Mouse (Mus musculus) lung, embryonic 14.5 days (tissue): Measurements from ENCODE around the gene Grasp. TPM values are rescaled to one million over a fixed set of nuclear protein-coding genes. Genes with fewer than 3 reads are reported as not detected.
A peak's percentile ranks its signal among the peaks of the same experiment; 100 is the strongest.

Experiments
- ATAC-seq: fragments of 200-750 bp; cut with Nextera tagmentation; 2 replicates; pipeline ENCODE4 v1.8.0; 2017; ENCODE audit warnings: mild to moderate bottlenecking, moderate TSS enrichment, moderate library complexity; ENCODE audit not compliant: insufficient read depth
- DNase-seq: peaks from one replicate; pipeline ENCODE4 v3.0.0-alpha.2; 2015
- H3K27ac ChIP-seq: fragments of 300-500 bp; sonication (generic); 2 replicates; pipeline ENCODE4 v1.5.1; 2014; ENCODE audit warnings: low read depth, mild to moderate bottlenecking, moderate library complexity
- H3K27me3 ChIP-seq: fragments of 300-500 bp; sonication (generic); 2 replicates; pipeline ENCODE4 v1.6.1; 2014; ENCODE audit warnings: low read length, control low read depth; ENCODE audit not compliant: insufficient read depth
- H3K36me3 ChIP-seq: fragments of 300-500 bp; sonication (generic); 2 replicates; pipeline ENCODE4 v1.6.1; 2014; ENCODE audit warnings: control low read depth; ENCODE audit not compliant: insufficient read depth
- H3K4me1 ChIP-seq: fragments of 300-500 bp; sonication (generic); 2 replicates; pipeline ENCODE4 v1.6.1; 2014; ENCODE audit warnings: antibody characterized with exemption, control low read depth; ENCODE audit not compliant: insufficient read depth
- H3K4me2 ChIP-seq: fragments of 300-500 bp; sonication (generic); 2 replicates; pipeline ENCODE4 v1.6.1; 2014; ENCODE audit warnings: mild to moderate bottlenecking
- H3K4me3 ChIP-seq: fragments of 300-500 bp; sonication (generic); 2 replicates; pipeline ENCODE4 v1.5.1; 2014; ENCODE audit warnings: low read depth, low read length
- H3K9ac ChIP-seq: fragments of 300-500 bp; sonication (generic); 2 replicates; pipeline ENCODE4 v1.6.1; 2014
- H3K9me3 ChIP-seq: fragments of 300-500 bp; sonication (generic); 2 replicates; pipeline ENCODE4 v1.6.1; 2016; ENCODE audit warnings: low read depth, low read length, control low read depth
- CTCF ChIP-seq: IDR thresholded peaks from 2 replicates; pipeline ENCODE4 v1.5.1; 2016; ENCODE audit warnings: antibody characterized with exemption, low read depth
- WGBS: fragments of 180-500 bp; shearing (Covaris S2); extraction: QIAGEN DNeasy Blood & Tissue Kit; methylation state at CpG from one replicate; pipeline ENCODE4 v1.1.7; 2014; 5-methylcytosine and 5-hydroxymethylcytosine counted together
- polyA plus RNA-seq: library from polyadenylated mRNA; unstranded; fragments of >200 nt; fragmentation: Nextera tagmentation; extraction: Ambion mirVana; gene quantifications from 2 replicates; pipeline ENCODE4 v1.2.1, GENCODE M21; 2014

Grasp gene
- polyA plus RNA-seq, 1 experiment from 2014 or later, result 10.4 TPM

DNA sequence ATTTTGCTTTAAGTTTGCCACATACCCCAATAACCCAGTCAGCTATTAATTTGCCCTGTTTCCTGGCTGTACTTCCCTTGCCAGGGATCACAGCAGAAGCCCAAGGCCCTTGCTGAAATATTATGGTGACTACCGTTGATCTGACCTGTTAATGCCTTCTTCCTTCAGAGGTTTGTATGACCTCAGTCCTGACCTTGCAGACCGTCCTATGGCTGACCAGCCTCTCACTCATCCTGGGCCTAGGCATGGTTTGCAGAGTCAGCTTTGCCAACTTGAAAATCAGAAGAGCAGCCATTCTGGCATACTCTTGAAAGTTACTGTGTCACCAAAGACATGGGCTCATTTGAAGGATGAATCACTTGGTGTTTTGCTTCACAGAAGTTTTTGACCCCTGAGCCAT lies 8.9 kb upstream of the Grasp start:
- no peak for TF ChIP-seq CTCF
- whole genome bisulfite sequencing, result 60% methylated on average over 2 of the region's 2 CpGs
- H3K27me3 ChIP-seq, result no peaks in the 10 kb centered on the region
- no peak overlapping the region for H3K9ac ChIP-seq
- no peak for ATAC-seq
- DNase-seq, result no peak
- peaks cover 31% of the 10 kb centered on the region for H3K36me3 ChIP-seq
- no peaks in the 10 kb centered on the region for H3K9me3 ChIP-seq
- H3K4me2 ChIP-seq, result no peak overlapping the region
- H3K27ac ChIP-seq, result no peak overlapping the region
- no peak overlapping the region for H3K4me3 ChIP-seq
- H3K4me1 ChIP-seq, result no peaks in the 10 kb centered on the region

DNA sequence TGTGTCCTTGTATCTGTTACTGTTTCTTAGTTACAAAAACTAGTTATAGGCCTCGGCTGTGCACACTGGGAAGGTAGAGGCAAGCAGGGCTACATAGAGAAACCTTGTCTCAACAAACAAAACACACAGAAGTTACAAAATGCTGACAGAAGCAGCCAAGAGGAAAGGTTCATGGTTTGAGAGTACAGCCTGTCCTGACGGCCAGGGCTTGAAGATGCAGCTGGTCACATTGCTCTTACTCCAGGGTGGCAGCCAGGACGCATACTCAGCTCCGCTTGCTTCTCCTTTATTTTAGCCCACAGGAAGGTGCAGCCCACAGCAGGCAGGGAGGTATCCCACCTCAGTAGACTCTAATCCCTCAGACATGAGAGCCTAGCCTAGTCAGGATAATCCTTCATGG lies 8.0 kb upstream of the Grasp start:
- 75% methylated on average over 4 of the region's 4 CpGs for whole genome bisulfite sequencing
- Histone ChIP-seq H3K27me3 (no peaks in the 10 kb centered on the region), H3K36me3 (peaks cover 23% of the 10 kb centered on the region), H3K4me1 (no peaks in the 10 kb centered on the region), H3K4me2 (no peak overlapping the region), H3K4me3 (no peak overlapping the region), H3K9me3 (no peaks in the 10 kb centered on the region), H3K9ac (no peak overlapping the region), H3K27ac (no peak overlapping the region)
- DNase-seq, result no peak
- ATAC-seq, result no peak
- TF ChIP-seq CTCF, result no peak

DNA sequence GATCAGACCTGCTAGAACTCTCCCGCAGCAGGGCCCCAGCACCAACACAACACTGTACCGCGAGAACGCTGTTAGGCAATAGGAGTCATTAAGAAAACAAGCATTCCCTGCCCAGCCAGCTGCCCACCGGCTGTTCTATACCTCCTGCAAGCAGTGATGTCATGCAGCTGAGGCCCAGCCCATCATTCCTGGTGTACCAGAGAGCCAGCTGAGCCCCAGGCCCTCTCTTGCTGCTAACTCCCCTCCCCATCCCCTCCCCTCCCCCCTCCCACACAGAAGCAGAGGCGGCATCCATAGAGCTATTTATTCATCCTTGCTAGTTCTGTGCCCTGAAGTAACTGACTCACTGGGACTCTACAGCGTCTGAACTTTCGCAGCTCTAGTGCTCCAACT lies 3.1 kb upstream of the Grasp start:
- no peak for DNase-seq
- ATAC-seq, result no peak
- no peak for TF ChIP-seq CTCF
- Histone ChIP-seq H3K4me2 (peak overlapping the region; percentile 55; the same call in 1 of the 2 replicates), H3K9ac (no peak overlapping the region), H3K27ac (no peak overlapping the region), H3K4me3 (no peak overlapping the region), H3K36me3 (no peaks in the 10 kb centered on the region), H3K27me3 (0 out of 2 replicates have a peak, but pooled peaks cover 5% of the 10 kb centered on the region), H3K9me3 (no peaks in the 10 kb centered on the region), H3K4me1 (peaks cover 14% of the 10 kb centered on the region; the same call in 1 of the 2 replicates)
- 7% methylated on average over 8 of the region's 8 CpGs for WGBS

DNA sequence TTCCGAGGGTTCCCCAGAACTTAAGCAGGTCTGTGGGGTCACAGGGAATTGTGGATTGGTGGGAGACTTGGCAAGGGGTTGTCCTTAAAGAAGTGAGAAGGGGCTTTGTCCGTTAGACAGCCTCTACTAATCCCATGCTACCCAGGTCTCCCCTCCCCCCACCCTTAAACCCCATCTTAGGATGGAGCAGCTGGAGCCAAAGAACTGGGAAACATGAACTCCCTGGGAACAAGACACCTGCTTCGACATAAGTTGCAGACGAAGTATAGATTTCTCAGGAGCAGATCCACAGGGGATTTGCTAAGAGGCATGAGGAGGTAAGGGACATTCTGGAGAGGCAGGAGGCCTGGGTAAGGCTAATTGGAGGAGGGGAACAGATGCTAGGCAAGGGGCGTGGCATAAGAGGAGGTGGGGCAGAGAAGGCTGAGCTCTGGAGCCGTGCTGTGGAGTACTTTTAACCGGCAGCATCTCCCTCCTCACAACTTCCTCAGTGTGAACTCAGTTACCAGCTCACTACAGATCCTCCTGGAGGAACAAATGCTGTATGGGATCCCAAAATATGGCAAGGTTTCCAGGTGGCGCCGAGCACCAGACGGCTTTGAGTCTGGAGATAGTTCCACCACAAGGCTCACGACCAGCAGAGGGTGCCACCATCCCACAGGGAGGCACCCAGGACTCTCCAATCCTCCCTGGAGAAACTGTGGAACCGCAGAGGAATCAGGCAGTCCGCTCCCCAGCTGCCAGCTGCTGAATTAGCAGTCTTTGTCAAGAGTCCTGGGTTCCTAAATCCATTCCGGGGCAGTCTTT lies 2.5 kb upstream of the Grasp start:
- Histone ChIP-seq H3K27me3 (0 out of 2 replicates have a peak, but pooled peaks cover 5% of the 10 kb centered on the region), H3K4me2 (peak overlapping the region; percentile 55), H3K4me3 (peak overlapping the region; percentile 17), H3K36me3 (no peaks in the 10 kb centered on the region), H3K9me3 (no peaks in the 10 kb centered on the region), H3K4me1 (peaks cover 16% of the 10 kb centered on the region; the same call in 1 of the 2 replicates), H3K9ac (no peak overlapping the region), H3K27ac (peak overlapping the region; percentile 3; the same call in 1 of the 2 replicates)
- ATAC-seq (peak; percentile 42; the same call in 1 of the 2 replicates), DNase-seq (peak; percentile 94)
- 4% methylated on average over 14 of the region's 14 CpGs for WGBS
- peak; percentile 93 for TF ChIP-seq CTCF

DNA sequence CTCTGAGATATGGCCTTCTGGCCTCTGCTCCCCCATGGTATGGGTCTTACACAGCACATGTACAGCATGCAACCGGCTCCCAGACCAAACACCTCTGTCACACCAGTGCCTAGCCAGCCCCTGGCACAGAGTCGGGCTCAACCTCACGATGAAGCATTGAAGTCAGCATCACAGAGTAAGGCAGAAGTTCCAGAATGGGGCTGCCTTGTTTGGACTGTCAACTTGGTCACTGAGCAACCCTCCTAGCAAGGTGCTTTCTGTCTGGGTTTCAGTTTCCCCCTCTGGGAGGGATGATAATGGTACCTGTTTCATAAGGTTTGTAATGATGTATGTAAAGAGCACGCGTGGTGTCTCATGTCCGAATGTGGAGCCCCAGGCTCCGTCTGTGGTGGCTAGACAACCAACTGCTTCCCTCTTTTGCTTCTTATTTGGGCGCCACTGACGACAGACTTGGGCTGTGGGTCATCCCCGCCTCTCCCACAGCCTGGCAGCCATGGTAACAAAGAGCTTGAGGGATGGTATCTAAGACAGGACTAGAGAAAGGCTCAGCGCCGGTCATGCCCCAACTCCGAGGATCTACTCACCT lies 998 bp upstream of the Grasp start:
- Histone ChIP-seq H3K27me3 (0 out of 2 replicates have a peak, but pooled peaks cover 5% of the 10 kb centered on the region), H3K27ac (no peak overlapping the region; the same call in 1 of the 2 replicates), H3K4me1 (peaks cover 25% of the 10 kb centered on the region), H3K4me3 (peak overlapping the region; percentile 88; the same call in 1 of the 2 replicates), H3K9me3 (no peaks in the 10 kb centered on the region), H3K36me3 (0 out of 2 replicates have a peak, but pooled peaks cover 7% of the 10 kb centered on the region), H3K4me2 (peak overlapping the region; percentile 82), H3K9ac (no peak overlapping the region; the same call in 1 of the 2 replicates)
- ATAC-seq (no peak), DNase-seq (no peak)
- WGBS, result 49% methylated on average over 13 of the region's 13 CpGs
- TF ChIP-seq CTCF, result no peak

DNA sequence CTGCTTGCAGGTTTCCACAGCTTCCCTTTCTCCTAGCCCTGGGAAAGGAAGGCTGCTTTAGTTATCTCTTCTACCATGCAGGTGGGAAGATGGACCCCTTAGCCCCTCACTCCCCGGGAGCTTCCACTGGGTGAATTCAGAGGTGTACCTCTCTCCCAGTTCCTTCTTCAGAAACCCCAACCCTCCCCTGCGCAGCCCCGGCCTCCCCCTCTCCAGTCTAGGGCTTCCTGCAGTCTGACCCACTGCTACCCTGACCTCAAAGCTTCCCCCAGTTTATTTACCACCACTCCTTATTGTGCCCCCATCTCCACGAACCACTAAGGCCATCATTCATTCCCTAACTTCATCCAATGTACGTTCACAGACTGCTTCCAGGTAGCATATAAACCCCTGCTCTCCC lies 392 bp upstream of the Grasp start:
- Histone ChIP-seq H3K4me1 (peaks cover 29% of the 10 kb centered on the region), H3K27me3 (0 out of 2 replicates have a peak, but pooled peaks cover 5% of the 10 kb centered on the region), H3K4me2 (peak overlapping the region; percentile 82), H3K9ac (peak overlapping the region; percentile 35), H3K4me3 (peak overlapping the region; percentile 88), H3K27ac (no peak overlapping the region; the same call in 1 of the 2 replicates), H3K36me3 (peaks cover 11% of the 10 kb centered on the region), H3K9me3 (no peaks in the 10 kb centered on the region)
- DNase-seq, result no peak
- ATAC-seq, result no peak; the same call in 1 of the 2 replicates
- no peak for TF ChIP-seq CTCF
- WGBS, result 7% methylated on average over 5 of the region's 5 CpGs

DNA sequence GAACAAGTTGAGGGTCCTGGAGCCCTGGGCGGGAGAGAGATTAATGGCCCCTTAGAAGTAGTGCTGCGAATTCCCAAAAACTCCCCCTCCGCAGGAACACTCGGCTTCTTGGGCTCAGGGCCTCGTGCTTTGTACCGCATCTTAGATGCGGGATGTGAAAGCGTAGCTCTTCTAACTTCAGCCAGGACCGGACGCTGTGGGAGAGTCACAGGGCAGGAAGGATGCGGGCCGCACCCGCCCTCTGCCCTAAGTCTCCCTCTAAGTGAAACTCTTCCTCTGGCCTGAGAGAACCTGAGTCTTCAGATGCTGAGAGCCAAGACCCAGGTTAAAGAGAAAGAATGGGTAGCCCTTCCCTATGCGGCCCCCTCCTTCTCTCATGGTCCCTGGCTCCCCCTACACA lies 989 bp downstream of the Grasp start:
- 1% methylated on average over 14 of the region's 14 CpGs for WGBS
- DNase-seq (peak; percentile 46), ATAC-seq (no peak)
- no peaks in the 10 kb centered on the region for H3K9me3 ChIP-seq
- no peak for TF ChIP-seq CTCF
- peaks cover 30% of the 10 kb centered on the region for H3K4me1 ChIP-seq
- peak overlapping the region; percentile 88 for H3K4me3 ChIP-seq
- peak overlapping the region; percentile 87 for H3K9ac ChIP-seq
- H3K27me3 ChIP-seq, result 0 out of 2 replicates have a peak, but pooled peaks cover 5% of the 10 kb centered on the region
- peak overlapping the region; percentile 82 for H3K4me2 ChIP-seq
- H3K27ac ChIP-seq, result peak overlapping the region; percentile 91
- H3K36me3 ChIP-seq, result peaks cover 24% of the 10 kb centered on the region
